Mouse (Mus musculus): ENCODE results near the gene Myl6b.

Myl6b gene

DNA sequence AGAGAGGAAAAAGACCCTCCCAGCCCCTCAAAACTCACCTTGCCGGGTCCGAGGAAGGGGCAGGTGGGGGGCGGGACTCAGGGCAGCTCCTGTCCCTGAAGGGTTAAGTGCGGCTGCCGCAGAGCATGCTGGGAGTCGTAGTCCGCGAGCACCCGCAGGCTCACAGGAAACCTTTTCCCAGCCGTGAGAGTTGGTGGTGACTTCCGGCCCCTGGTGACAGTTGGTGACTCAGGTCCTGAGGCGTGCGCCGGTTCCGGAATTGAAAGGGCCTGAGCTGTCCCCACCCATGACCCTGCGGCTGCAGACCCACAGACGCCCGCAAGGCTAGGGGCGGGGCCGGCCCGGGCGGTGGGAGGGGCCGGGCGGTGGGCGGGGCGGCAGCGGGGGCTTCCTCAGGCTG, at the start of gene Myl6b:
Gene Myl6b, minus strand, starts transcription at position 96 of the 400 bp plus-strand sequence.
- peak; percentile 93 to 96 for DNase-seq (ENCODE audit: low spot score in 2 of 2)

DNA sequence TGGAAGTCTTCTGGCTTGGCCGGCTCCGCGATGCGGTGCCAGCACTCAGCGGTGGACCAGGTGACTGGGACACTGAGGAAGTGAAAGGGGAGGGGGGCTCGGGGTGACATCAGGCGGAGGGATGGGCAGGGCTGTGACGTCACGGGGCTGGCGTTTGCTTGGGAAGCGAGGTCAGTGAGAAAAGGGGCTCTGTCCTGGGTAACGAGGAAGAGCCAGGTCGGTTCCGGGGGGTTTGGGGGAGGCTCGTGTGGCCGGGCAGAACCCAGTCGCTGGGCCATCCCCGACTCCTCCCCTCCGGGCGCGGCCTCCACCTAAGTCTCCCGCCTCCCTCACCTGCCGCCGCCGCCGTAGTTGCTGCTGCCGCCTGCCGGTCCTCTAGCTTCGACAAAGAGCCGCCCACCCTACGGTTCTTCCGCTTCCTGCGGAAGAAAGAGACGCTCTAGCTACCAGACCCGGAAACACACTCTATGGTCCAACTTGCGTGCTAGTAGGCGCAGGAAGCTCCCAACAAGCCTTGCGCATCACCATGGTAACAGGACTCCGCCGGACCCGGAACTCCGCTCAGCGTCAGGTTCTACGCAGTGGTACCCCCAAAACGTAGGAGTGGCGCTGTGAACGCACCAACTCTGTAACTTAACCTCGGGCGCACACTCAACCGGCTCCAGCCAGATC, 49.0 kb upstream of the Myl6b start, which contains the start of gene Zc3h10:
Gene Zc3h10, minus strand, starts transcription at position 414 of the 672 bp plus-strand sequence.
- DNase-seq (ENCODE audit: low spot score in 2 of 2): peak; percentile 92 to 95

GRCm38 (mm10) chr10:128546787-128547186, 48.3 kb upstream of the Myl6b start:
- DNase-seq (ENCODE audit: low spot score in 2 of 2): no peak

DNA sequence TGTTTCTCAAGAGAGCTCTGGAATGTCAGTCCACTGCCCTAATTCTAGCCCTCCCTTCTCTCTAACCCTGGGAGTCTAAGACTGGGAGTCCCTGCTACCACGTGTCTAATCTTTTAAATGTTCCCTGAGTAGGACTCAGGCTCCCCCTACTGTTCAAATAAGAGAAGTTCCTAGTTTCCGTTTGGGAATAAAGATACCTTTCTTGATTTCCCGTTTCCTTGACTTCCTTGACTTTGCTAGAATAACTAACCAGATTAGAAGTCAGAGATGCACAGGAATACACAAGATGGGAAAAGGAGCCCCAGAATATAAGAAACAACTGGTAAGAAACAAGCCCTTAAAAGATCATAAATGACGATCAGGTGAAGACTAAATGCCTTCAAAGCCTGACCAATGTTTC, 47.9 kb upstream of the Myl6b start:
- DNase-seq (ENCODE audit: low spot score in 2 of 2): no peak

- no peak for DNase-seq (ENCODE audit: low spot score in 2 of 2)
Observed at GRCm38 (mm10) chr10:128545570-128545898, 47.0 kb upstream of the Myl6b start.

DNA sequence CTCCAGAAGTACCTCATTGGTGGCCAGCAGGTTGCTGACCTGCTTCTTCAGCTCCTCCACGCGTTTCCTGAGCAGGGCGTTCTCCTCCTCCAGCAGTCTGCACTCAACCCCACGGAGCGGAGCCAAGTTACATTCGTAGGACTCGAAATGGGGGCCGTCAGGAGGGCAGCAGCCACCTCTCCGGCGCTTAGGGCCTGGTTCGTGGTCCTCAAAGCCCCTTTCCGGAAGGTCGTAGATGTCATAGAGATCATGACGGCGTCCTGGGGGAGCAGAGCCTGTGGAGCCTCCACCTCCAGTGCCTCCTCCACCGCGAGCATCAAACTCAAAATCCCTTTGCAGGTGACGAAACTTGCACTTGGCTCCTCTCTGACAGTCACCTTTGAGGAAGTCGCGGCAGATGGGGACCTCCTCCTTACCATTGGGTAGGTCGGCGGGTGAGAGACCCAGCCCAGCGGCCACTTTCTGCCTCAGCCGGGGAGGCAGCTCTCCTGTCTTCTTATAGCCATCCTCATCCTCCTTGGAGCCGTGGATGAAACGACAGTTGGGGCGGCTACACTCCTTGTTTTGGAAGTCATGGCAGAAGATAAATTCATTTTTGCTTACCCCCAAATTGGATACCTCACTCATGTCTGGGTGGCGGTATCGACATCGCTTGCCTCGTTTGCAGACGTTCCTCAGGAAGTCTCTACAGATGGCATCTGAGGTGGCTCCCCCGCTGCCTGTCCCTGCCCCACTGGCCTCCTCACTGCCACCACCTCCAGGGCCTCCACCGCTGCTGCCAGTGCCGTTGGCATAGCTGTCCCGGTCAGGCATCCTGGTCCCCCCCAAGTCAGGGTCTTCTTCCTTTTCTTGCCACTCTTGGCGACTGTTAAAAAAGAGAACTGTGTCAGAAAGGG, 46.4 kb upstream of the Myl6b start:
- no peak for DNase-seq (ENCODE audit: low spot score in 2 of 2)

DNA sequence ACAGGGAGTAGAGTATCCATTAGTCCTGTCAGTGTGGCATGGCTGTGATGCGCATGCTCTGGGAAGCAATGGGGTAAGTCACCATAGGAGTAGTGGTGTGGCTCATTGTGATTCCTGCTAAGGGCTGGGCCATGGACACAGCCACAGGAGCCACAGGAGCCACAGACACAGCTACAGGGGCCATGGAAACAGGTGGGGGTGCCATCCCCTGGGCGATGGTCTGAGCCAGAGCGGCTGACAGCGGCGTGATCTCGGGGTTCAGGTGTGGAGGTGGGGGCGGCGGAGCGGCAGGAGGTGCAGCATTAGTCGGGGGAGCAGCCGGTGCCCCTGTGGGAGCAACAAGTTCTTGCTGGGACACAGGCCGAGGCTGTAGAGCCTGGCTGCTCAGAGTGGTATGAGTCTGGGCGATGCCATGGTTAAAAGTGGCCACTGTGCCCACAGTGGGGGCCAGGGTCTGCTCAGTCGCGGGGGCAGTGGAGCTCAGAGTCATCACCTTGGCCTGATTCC, 45.7 kb upstream of the Myl6b start:
- DNase-seq (ENCODE audit: low spot score in 2 of 2): no peak

DNA sequence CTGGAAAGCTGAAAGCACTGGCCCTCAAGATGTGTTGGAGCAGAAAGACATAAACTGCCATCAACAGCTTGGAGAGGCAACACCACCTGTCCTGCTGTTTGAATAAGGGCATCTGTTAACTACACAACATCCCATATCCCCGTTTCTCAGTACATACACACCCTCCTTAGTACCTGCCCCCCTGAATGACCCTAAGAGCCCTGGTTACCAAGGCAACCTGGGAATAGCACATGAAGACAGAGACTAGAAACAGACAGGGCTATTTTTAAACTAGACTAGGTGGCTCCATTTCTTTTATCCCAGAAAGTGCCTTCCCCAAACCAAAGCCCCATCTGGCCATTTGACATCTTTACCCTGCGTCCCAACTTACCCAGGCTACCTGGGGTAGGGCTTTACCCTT, 44.6 kb upstream of the Myl6b start:
- no peak for DNase-seq (ENCODE audit: low spot score in 2 of 2)

- DNase-seq (ENCODE audit: low spot score in 2 of 2): no peak
Observed at GRCm38 (mm10) chr10:128538340-128538870, 39.9 kb upstream of the Myl6b start.

GRCm38 (mm10) chr10:128536266-128536940, 37.9 kb upstream of the Myl6b start:
- peak; percentile 92 to 94 for DNase-seq (ENCODE audit: low spot score in 2 of 2)

GRCm38 (mm10) chr10:128535624-128536265, 37.3 kb upstream of the Myl6b start:
- no peak for DNase-seq (ENCODE audit: low spot score in 2 of 2)

- no peak for DNase-seq (ENCODE audit: low spot score in 2 of 2)
Observed at GRCm38 (mm10) chr10:128535206-128535605, 36.7 kb upstream of the Myl6b start.

DNA sequence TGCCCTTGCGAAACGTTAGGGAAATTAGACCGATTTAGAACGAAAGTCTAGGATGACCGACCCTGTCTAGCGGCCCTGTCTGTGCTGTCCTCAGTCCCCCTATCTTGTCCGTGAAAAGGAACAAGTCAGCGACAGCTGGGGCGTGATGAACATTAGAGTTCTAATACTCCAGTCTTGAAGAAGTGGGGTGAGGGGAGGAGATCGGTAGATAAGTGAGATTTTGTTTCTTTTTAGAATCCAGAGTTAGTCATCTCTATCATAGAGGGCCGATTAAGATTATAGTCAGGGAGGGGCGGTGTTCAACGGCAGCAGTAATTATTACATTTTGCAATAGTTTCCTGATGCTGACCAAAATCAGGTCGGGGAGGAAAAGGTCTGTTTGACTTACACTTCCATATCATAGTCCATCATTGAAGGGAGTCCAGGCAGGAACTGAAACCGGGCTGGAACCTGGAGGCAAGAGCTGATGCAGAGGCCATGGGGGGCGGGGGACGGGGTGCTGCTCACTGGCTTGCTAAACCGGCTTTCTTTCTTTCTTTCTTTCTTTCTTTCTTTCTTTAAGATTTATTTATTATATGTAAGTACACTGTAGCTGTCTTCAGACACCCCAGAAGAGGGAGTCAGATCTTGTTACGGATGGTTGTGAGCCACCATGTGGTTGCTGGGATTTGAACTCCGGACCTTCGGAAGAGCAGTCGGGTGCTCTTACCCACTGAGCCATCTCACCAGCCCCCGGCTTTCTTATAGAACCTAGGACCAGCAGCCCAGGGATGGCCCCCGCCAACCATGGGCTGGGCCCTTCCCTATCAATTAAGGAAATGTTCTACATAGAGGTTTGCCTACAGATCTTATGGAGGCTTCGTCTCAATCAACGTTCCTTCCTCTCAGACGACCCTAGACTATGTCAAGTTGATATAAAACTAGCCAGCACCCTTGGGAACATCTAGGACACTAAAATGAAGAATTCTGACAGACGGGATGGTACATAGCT, 28.2 kb upstream of the Myl6b start:
- no peak for DNase-seq (ENCODE audit: low spot score in 2 of 2)

DNA sequence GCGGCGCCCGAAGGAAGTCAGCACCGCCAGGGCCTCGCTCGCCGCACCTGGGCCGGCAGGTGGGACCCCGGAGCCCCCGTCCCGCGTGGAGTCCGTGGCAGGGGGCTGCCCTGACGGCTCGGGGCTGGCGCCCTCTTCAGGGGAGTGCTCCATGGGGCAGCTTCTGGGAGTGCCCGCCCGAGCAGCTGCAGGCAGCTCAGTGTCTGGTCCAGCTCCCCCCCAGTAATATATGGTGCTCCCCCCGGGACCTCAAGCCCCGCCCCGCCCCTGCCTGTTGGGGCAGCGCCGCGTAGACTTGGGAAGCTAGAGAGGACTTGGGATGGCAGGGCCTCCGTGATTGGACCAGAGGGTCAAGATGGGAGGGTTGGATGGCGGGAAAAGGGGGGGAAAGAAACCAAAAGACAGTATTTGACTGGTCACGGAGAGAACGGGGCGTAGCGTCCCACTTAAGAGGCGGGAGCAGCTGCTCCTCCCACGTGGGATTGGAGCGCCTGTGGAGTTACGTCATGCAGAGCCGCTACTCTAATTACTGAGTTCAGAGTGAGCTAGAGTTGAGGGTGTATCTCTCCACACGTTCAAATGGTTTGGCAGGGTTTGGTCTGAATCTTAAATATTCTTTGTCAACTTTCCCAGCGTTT, 27.3 kb upstream of the Myl6b start, which contains the start of gene Esyt1:
Gene Esyt1, minus strand, starts transcription at position 201 of the 638 bp plus-strand sequence.
- DNase-seq (ENCODE audit: low spot score in 2 of 2): peak; percentile 90 to 93

- peak; percentile 63 to 86 for DNase-seq (ENCODE audit: low spot score in 2 of 2)
Observed at GRCm38 (mm10) chr10:128524732-128525662, 26.5 kb upstream of the Myl6b start.

GRCm38 (mm10) chr10:128524111-128524731, 25.7 kb upstream of the Myl6b start:
- DNase-seq (ENCODE audit: low spot score in 2 of 2): no peak

DNA sequence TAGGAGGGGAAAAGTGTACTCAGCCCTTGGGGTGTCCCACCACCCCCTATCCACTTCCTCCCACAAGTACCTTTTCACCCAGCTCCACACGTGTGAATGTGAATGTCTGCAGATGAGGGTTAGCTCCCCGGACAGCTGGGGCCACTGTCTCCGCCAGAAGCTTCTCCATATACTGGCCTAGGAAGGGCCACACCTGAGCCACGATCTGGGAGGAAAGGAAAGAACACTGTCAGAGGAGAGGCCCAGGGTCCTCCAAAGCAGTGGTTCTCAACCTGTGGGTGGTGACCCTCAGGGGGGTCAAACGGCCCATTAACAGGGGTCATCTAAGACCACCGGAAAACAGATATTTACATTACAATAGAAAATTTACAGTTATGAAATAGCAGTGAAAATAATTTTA, 23.9 kb upstream of the Myl6b start:
- DNase-seq (ENCODE audit: low spot score in 2 of 2): no peak

GRCm38 (mm10) chr10:128520591-128520990, 22.1 kb upstream of the Myl6b start:
- no peak for DNase-seq (ENCODE audit: low spot score in 2 of 2)
